Mouse (Mus musculus): Measurements from ENCODE around the gene Gzmm. TPM values are rescaled to one million over a fixed set of nuclear protein-coding genes. Genes with fewer than 3 reads are reported as not detected.

Gene Gzmm
- polyA plus RNA-seq, 1 experiment, result 0.51 TPM

- Histone ChIP-seq H3K79me3 (ENCODE audit: low read depth) (peaks cover 42% of the 10 kb centered on the region), H3K36me3 (ENCODE audit: control insufficient read depth, insufficient read depth) (peaks cover 64% of the 10 kb centered on the region)
These were observed 1.3 kb upstream of the Gzmm start for GRCm38 (mm10) chr10:79687513-79687912.

GRCm38 (mm10) chr10:79689178-79689577 is 358 bp downstream of the Gzmm start:
- Histone ChIP-seq H3K79me3 (ENCODE audit: low read depth) (peaks cover 25% of the 10 kb centered on the region), H3K79me2 (ENCODE audit: control insufficient read depth, insufficient read depth) (peaks cover 37% of the 10 kb centered on the region), H3ac (ENCODE audit: control insufficient read depth, insufficient read length, low read depth) (no peak overlapping the region), H3K4me3 (ENCODE audit: insufficient read depth, poor library complexity, severe bottlenecking) (no peak overlapping the region), H3K27me3 (ENCODE audit: control insufficient read depth, insufficient read depth, insufficient read length) (no peaks in the 10 kb centered on the region), H3K36me3 (ENCODE audit: control insufficient read depth, insufficient read depth) (peaks cover 53% of the 10 kb centered on the region)
- TF ChIP-seq CEBPB (IDR thresholded peaks at IDR 0.05; ENCODE audit: low read depth), result no peak
- no peak for TF ChIP-seq CTCF (IDR thresholded peaks at IDR 0.05; ENCODE audit: control insufficient read depth, insufficient read depth, insufficient read length)
- no peak for TF ChIP-seq MYOD1 (IDR thresholded peaks at IDR 0.05; ENCODE audit: control insufficient read depth, insufficient read length, low read depth)
- no peak for TF ChIP-seq FOSL1 (IDR thresholded peaks at IDR 0.05; ENCODE audit: insufficient read depth, low read length, poor library complexity, severe bottlenecking)
- TF ChIP-seq MYOG (IDR thresholded peaks at IDR 0.05; ENCODE audit: control insufficient read depth, extremely low read depth, insufficient read length), result no peak
- no peak for TF ChIP-seq USF1 (IDR thresholded peaks at IDR 0.05; ENCODE audit: low read depth)
- TF ChIP-seq MAX (IDR thresholded peaks at IDR 0.05), result no peak

More at GRCm38 (mm10) chr10:79687513-79687912, 1.3 kb upstream of the Gzmm start:
- Histone ChIP-seq H3ac (ENCODE audit: control insufficient read depth, insufficient read length, low read depth) (no peak overlapping the region), H3K79me2 (ENCODE audit: control insufficient read depth, insufficient read depth) (peaks cover 54% of the 10 kb centered on the region), H3K4me3 (ENCODE audit: insufficient read depth, poor library complexity, severe bottlenecking) (no peak overlapping the region), H3K27me3 (ENCODE audit: control insufficient read depth, insufficient read depth, insufficient read length) (no peaks in the 10 kb centered on the region)
- TF ChIP-seq MYOG (IDR thresholded peaks at IDR 0.05; ENCODE audit: control insufficient read depth, extremely low read depth, insufficient read length) (no peak), USF1 (IDR thresholded peaks at IDR 0.05; ENCODE audit: low read depth) (no peak), FOSL1 (IDR thresholded peaks at IDR 0.05; ENCODE audit: insufficient read depth, low read length, poor library complexity, severe bottlenecking) (no peak), CTCF (IDR thresholded peaks at IDR 0.05; ENCODE audit: control insufficient read depth, insufficient read depth, insufficient read length) (no peak), MYOD1 (IDR thresholded peaks at IDR 0.05; ENCODE audit: control insufficient read depth, insufficient read length, low read depth) (no peak), MAX (IDR thresholded peaks at IDR 0.05) (no peak), CEBPB (IDR thresholded peaks at IDR 0.05; ENCODE audit: low read depth) (no peak)

- Histone ChIP-seq H3K79me3 (ENCODE audit: low read depth) (no peaks in the 10 kb centered on the region), H3K36me3 (ENCODE audit: control insufficient read depth, insufficient read depth) (peaks cover 24% of the 10 kb centered on the region), H3K79me2 (ENCODE audit: control insufficient read depth, insufficient read depth) (peaks cover 8% of the 10 kb centered on the region), H3ac (ENCODE audit: control insufficient read depth, insufficient read length, low read depth) (no peak overlapping the region), H3K4me3 (ENCODE audit: insufficient read depth, poor library complexity, severe bottlenecking) (no peak overlapping the region), H3K27me3 (ENCODE audit: control insufficient read depth, insufficient read depth, insufficient read length) (no peaks in the 10 kb centered on the region)
- no peak for TF ChIP-seq MAX (IDR thresholded peaks at IDR 0.05)
- TF ChIP-seq MYOG (IDR thresholded peaks at IDR 0.05; ENCODE audit: control insufficient read depth, extremely low read depth, insufficient read length), result no peak
- TF ChIP-seq MYOD1 (IDR thresholded peaks at IDR 0.05; ENCODE audit: control insufficient read depth, insufficient read length, low read depth), result no peak
- TF ChIP-seq FOSL1 (IDR thresholded peaks at IDR 0.05; ENCODE audit: insufficient read depth, low read length, poor library complexity, severe bottlenecking), result no peak
- no peak for TF ChIP-seq USF1 (IDR thresholded peaks at IDR 0.05; ENCODE audit: low read depth)
These were observed 3.2 kb downstream of the Gzmm start for GRCm38 (mm10) chr10:79691986-79692548.

GRCm38 (mm10) chr10:79693580-79694378 is 5.0 kb downstream of the Gzmm start:
- no peaks in the 10 kb centered on the region for H3K27me3 ChIP-seq (ENCODE audit: control insufficient read depth, insufficient read depth, insufficient read length)
- H3K36me3 ChIP-seq (ENCODE audit: control insufficient read depth, insufficient read depth), result peaks cover 7% of the 10 kb centered on the region
- H3ac ChIP-seq (ENCODE audit: control insufficient read depth, insufficient read length, low read depth), result no peak overlapping the region
- no peaks in the 10 kb centered on the region for H3K79me3 ChIP-seq (ENCODE audit: low read depth)
- no peaks in the 10 kb centered on the region for H3K79me2 ChIP-seq (ENCODE audit: control insufficient read depth, insufficient read depth)
- TF ChIP-seq CEBPB (IDR thresholded peaks at IDR 0.05; ENCODE audit: low read depth) (no peak), USF1 (IDR thresholded peaks at IDR 0.05; ENCODE audit: low read depth) (no peak), FOSL1 (IDR thresholded peaks at IDR 0.05; ENCODE audit: insufficient read depth, low read length, poor library complexity, severe bottlenecking) (no peak), MYOD1 (IDR thresholded peaks at IDR 0.05; ENCODE audit: control insufficient read depth, insufficient read length, low read depth) (no peak), MAX (IDR thresholded peaks at IDR 0.05) (no peak), CTCF (IDR thresholded peaks at IDR 0.05; ENCODE audit: control insufficient read depth, insufficient read depth, insufficient read length) (no peak), MYOG (IDR thresholded peaks at IDR 0.05; ENCODE audit: control insufficient read depth, extremely low read depth, insufficient read length) (no peak)
- H3K4me3 ChIP-seq (ENCODE audit: insufficient read depth, poor library complexity, severe bottlenecking), result no peak overlapping the region

- Histone ChIP-seq H3K27me3 (ENCODE audit: control insufficient read depth, insufficient read depth, insufficient read length) (no peaks in the 10 kb centered on the region), H3ac (ENCODE audit: control insufficient read depth, insufficient read length, low read depth) (no peak overlapping the region), H3K79me2 (ENCODE audit: control insufficient read depth, insufficient read depth) (no peaks in the 10 kb centered on the region), H3K4me3 (ENCODE audit: insufficient read depth, poor library complexity, severe bottlenecking) (no peak overlapping the region), H3K79me3 (ENCODE audit: low read depth) (no peaks in the 10 kb centered on the region), H3K36me3 (ENCODE audit: control insufficient read depth, insufficient read depth) (peaks cover 2% of the 10 kb centered on the region)
- no peak for TF ChIP-seq USF1 (IDR thresholded peaks at IDR 0.05; ENCODE audit: low read depth)
- no peak for TF ChIP-seq FOSL1 (IDR thresholded peaks at IDR 0.05; ENCODE audit: insufficient read depth, low read length, poor library complexity, severe bottlenecking)
- TF ChIP-seq MYOG (IDR thresholded peaks at IDR 0.05; ENCODE audit: control insufficient read depth, extremely low read depth, insufficient read length), result no peak
These were observed 5.5 kb downstream of the Gzmm start for GRCm38 (mm10) chr10:79694379-79694655.

Data from C2C12 (cell line).